Mouse (Mus musculus): ENCODE data around the gene Npas4.
"Not testable (repeated sequence)": the region's sequence is repeated elsewhere in the genome, so short reads cannot be mapped to it uniquely, and the experiment has no call there.

Gene Npas4

DNA sequence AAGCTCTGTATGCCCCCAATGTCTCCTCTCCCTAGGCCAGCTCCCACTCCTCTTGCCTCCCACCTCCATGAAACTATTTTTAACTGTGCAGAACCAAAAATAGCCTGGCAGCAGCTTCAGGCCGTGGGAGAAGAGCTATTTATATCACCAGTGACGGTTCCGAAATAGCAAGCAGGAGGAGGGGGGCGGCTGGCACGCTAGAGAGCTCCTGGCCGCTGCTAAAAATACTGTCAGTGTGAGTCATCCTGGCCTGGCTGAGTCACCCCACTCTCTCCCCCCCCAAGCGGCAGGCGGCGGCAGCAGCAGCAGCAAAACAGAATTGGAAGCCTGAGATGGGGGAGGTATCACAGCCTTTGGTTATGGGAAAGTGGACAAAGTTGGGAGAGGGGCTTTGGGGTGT lies 2.8 kb upstream of the Npas4 start:
- peak; percentile 56 for DNase-seq (ENCODE audit: low spot score)

GRCm38 (mm10) chr19:4992371-4992770 lies 2.3 kb upstream of the Npas4 start:
- no peak for DNase-seq (ENCODE audit: low spot score)

DNA sequence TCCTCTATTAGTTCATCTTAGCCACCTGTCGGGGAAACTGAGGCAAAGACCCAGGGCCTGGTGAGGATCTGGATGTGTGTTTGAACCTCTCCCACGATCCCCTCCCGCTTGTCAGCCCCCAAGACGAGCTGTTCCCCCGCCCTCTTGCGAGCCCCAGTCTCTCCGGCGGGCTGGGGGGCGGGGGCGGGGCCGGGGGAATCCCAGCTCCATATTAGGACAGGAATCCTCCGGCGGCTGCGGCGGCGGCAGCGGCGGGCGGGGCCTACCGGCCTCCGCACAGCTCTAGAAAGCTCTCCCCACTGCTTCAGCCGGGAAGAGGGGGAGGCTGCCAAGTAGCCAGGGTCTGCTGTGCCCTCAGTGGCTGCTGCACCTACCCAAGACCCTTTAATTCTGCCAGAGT lies 600 bp upstream of the Npas4 start:
- no peak for DNase-seq (ENCODE audit: low spot score)

DNA sequence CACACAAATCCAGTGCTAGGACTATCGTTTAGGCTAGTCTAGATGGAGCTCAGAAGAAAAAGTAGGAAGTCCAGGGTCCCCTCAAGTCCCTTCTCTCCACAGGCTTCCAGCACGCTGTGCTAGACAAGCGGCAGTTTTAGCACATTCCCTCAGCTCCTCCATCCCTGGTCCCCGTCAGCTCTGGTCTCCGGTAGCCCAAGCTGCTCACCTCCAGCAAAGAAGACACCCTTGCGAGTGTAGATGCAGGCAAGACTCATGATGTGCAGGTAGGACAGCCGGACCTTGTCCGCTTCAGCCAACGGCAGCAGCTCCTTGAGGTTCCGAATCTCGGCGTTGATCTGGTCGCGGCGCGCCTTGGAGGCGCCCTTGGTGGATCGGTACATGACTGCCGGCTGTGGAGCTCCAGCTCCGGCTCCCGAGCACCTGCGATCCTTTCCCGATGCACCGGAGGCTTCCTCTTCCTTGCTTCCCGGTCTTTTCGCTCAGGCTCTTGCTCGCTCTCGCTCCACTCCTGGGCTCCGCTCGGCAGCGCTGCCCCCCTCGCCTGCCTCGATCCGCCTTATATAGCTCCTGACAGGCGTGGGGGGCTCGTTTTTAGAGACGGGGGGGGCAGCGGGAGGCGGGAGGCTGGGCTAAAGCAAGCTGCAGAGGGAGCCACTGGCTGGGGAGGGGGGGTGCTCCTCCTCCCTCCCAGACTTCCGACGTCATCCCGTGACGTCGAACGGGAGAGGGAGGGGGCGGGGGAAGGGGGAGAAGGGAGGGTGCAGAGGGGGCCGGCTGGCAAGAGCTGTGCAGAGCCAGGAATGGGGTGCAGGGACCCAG lies 471 bp downstream of the Npas4 start:
- DNase-seq (ENCODE audit: low spot score) = no peak

DNA sequence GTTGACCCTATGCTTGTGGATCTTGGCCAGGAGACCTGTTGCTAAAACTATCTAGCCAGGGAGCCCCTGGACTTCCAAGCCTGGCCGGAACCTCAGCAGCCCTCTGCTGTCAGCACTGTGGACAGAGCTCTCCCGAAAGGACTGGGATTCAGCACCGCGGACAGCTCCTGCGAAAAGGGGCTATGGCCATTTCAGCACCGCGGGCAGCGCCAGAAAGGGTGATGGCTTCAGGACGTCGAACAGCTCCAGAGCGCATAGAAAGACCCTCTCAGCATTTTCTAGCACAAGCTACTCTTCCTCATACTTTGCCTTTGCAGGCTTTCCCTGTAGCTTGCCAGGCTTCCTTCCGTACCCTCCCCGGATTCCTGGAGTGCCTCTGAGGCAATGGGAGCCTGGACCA lies 1.1 kb downstream of the Npas4 start:
- peak; percentile 99 for DNase-seq (ENCODE audit: low spot score)

DNA sequence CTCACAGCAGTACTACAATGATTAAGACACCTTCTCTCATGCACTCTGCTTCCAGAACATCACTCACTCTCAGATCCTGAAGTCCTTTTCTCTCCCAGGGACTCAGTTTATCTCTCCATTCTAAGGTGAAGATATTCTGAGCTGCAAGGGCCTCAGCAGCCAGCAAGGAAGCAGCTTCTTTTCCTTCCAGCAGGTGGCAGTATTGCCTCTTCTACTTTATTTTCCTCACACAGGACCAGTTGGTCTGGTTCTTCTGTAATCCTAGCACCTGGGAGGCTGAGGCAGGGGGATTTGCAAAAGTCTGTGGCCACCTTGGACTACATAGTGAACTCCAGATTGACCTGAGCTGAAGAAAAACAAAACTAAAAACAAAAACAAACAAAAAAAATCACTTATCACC lies 8.3 kb downstream of the Npas4 start:
- DNase-seq (ENCODE audit: low spot score) = no peak

DNA sequence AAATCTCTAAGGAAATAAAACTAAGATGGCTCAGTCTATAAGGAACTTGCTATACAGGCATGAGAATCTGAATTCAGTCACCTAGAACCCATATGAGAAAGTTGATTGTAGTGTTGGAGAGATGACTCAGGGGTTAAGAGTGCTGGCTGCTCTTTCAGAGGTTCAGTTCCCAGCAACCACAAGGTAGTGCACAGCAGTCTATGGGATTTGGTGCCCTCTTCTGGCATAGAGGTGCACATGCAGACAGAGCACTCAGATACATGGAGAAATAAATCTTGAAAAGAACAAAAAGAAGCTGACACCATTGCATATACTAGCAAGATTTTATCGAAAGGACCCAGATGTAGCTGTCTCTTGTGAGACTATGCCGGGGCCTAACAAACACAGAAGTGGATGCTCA lies 21.9 kb downstream of the Npas4 start:
- DNase-seq (ENCODE audit: low spot score) = no peak

DNA sequence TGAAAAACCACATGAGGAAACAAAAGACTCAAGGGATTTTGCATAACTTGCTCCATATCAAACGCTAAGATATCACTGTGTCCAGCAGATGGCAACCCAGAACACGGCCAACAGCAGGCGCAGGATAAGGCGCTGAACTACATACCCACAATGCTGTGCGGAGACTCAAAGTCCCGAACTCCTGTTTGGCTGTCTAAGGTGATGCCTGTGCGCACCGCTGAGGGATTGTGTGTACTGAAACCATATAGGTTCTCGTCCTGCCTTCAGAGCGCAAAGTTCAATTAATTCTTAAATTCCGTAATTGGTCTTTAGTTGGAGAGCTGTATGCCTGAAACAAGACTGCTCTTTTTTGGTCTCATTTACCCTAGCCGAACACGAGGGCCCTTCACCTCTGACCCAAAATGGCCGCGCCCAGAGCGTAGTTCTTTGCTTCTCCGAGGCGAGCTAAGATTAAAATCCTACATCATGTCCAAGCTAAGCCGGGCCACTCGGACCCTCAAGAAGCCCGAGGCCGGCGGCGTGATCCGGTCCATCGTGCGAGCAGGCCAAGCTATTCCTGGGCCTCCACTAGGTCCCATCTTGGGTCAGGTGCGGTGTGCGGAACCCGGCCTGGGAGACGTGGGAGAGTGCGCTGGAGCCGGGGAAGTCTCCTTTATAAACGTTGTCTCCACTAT lies 28.1 kb downstream of the Npas4 start, which contains the start of gene Mrpl11:
Mrpl11 (plus strand) TSS at position 220 of the 674 bp plus-strand sequence.
- DNase-seq (ENCODE audit: low spot score) = peak; percentile 91

- DNase-seq (ENCODE audit: low spot score) = not testable (repeated sequence)
Measured at GRCm38 (mm10) chr19:4948641-4949040, 41.5 kb downstream of the Npas4 start.

GRCm38 (mm10) chr19:4945540-4945939 lies 44.6 kb downstream of the Npas4 start:
- no peak for DNase-seq (ENCODE audit: low spot score)

DNA sequence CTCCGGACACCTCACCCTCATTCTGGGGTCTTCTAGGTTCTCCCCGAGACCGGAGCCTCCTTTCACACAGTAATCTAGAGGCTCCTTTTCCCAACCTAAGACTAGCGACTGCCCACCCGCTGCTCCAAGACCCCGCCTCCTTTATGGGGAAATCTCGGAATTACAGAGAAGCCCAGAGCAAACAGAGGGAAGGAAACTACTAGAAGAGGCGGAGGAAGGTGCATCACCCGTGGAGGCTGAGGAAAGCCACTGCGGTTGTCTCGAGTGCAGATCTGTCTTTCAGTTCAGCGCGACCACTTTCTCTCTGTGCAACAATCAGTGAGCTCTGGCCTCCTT lies 46.9 kb downstream of the Npas4 start:
- no peak for DNase-seq (ENCODE audit: low spot score)

GRCm38 (mm10) chr19:4942551-4943252 lies 47.4 kb downstream of the Npas4 start, which contains the start of gene Peli3:
Peli3 (minus strand) TSS chr19:4943127.
- peak; percentile 93 for DNase-seq (ENCODE audit: low spot score)

GRCm38 (mm10) chr19:4937444-4938310 lies 52.4 kb downstream of the Npas4 start:
- DNase-seq (ENCODE audit: low spot score) = no peak

GRCm38 (mm10) chr19:4936896-4937295 lies 53.2 kb downstream of the Npas4 start:
- DNase-seq (ENCODE audit: low spot score) = no peak
